In genomic region chr14:121878176-121878858, GRCm38 (mm10) we compare ENCODE assay signal across 8 mouse cellular contexts. TPM values are rescaled to one million over a fixed set of nuclear protein-coding genes. Genes with fewer than 3 reads are reported as not detected.
A peak's percentile ranks its signal among the peaks of the same experiment; 100 is the strongest.
DNase-seq lines count a peak whose midpoint lies in the region; ATAC-seq lines count a peak whose summit lies in the region.

Gene Ubac2 (plus strand): TSS chr14:121878620.

- ATAC-seq in forebrain, embryonic 14.5 days, result peak; percentile 98
- ATAC-seq in neural tube, embryonic 15.5 days (ENCODE audit: low FRiP score), result peak; percentile 99

- H3K27ac ChIP-seq in forebrain, embryonic 14.5 days (ENCODE audit: low read depth, low read length), result peak within 1 kb of the TSS; percentile 89
- H3K27ac ChIP-seq in neural tube, embryonic 15.5 days (replicated peaks), result peak within 1 kb of the TSS; percentile 88

- peak within 1 kb of the TSS; percentile 92 for H3K4me3 ChIP-seq in forebrain, embryonic 14.5 days (ENCODE audit: low read depth, low read length)
- peak within 1 kb of the TSS; percentile 65 for H3K4me3 ChIP-seq in neural tube, embryonic 15.5 days (replicated peaks)

- no peaks in the 10 kb centered on the region for H3K27me3 ChIP-seq in forebrain, embryonic 14.5 days (replicated peaks; ENCODE audit: control insufficient read depth, insufficient read depth, low read length)
- H3K27me3 ChIP-seq in neural tube, embryonic 15.5 days (replicated peaks), result 0 out of 2 replicates have a peak, but pooled peaks cover 3% of the 10 kb centered on the region

- H3K4me1 ChIP-seq in forebrain, embryonic 14.5 days (ENCODE audit: control insufficient read depth, insufficient read depth, low read length), result peaks cover 10% of the 10 kb centered on the region; the same call in 1 of the 2 replicates
- H3K4me1 ChIP-seq in neural tube, embryonic 15.5 days, result peaks cover 27% of the 10 kb centered on the region

- H3K9me3 ChIP-seq in forebrain, embryonic 14.5 days (replicated peaks; ENCODE audit: control insufficient read depth, low read length), result no peaks in the 10 kb centered on the region
- no peaks in the 10 kb centered on the region for H3K9me3 ChIP-seq in neural tube, embryonic 15.5 days (replicated peaks)

- H3K4me2 ChIP-seq in forebrain, embryonic 14.5 days (ENCODE audit: low read length), result peak within 1 kb of the TSS; percentile 94
- peak within 1 kb of the TSS; percentile 65 for H3K4me2 ChIP-seq in neural tube, embryonic 15.5 days

- peak within 1 kb of the TSS; percentile 95 for H3K9ac ChIP-seq in forebrain, embryonic 14.5 days (ENCODE audit: low read length)
- H3K9ac ChIP-seq in neural tube, embryonic 15.5 days (replicated peaks), result peak within 1 kb of the TSS; percentile 76

- intact Hi-C loops in heart, postnatal 14 days (cut with DNase I), result no loop called here

- DNase-seq in ES-CJ7 (ENCODE audit: low read depth, low spot score), result peak; percentile 98
- peak; percentile 99 for DNase-seq in cerebellum, adult 11 months
- DNase-seq in forebrain, embryonic 14.5 days (ENCODE audit: low spot score), result peak; percentile 99
- DNase-seq in heart, postnatal 14 days, result peak; percentile 100
- peak; percentile 98 for DNase-seq in layer of hippocampus, adult 11-12 months (ENCODE audit: low spot score)
- DNase-seq in lung, adult 18-20 months, result peak; percentile 97 to 98
- peak; percentile 98 for DNase-seq in testis, postnatal 14 days (ENCODE audit: low spot score)

- WGBS in forebrain, embryonic 14.5 days, result under 1% methylated on average over 61 of the region's 61 CpGs
- under 1% methylated on average over 59 of the region's 61 CpGs for WGBS in neural tube, embryonic 15.5 days

- H3K36me3 ChIP-seq in forebrain, embryonic 14.5 days (ENCODE audit: control insufficient read depth, insufficient read depth, low read length), result 0 out of 2 replicates have a peak, but pooled peaks cover 2% of the 10 kb centered on the region
- H3K36me3 ChIP-seq in neural tube, embryonic 15.5 days, result no peaks in the 10 kb centered on the region

RNA-seq across cellular contexts. Expression of gene Ubac2, which starts in this region (rescaled TPM):
- 55.6 and 56.9 TPM in 2 replicates for polyA plus RNA-seq in forebrain, embryonic 14.5 days (2014; fragmentation: Nextera tagmentation; extraction: Ambion mirVana)
- 10 to 100 TPM; 23.3 to 23.8 TPM for total RNA-seq in heart, postnatal 14 days (2021)
- 47.0 and 53.8 TPM in 2 replicates for polyA plus RNA-seq in neural tube, embryonic 15.5 days (2015; fragmentation: Nextera tagmentation; extraction: Ambion mirVana)

Comparison
In these comparisons a context has a peak if more than half of its experiments do, and no peak if none do; other contexts are left out.
1. Peak in every context shown above with its lines: DNase-seq, ATAC-seq, H3K4me3 ChIP-seq and H3K27ac ChIP-seq.